Mouse (Mus musculus) hindbrain, postnatal 0 days (tissue): ENCODE results near the gene Slc25a5. TPM values are rescaled to one million over a fixed set of nuclear protein-coding genes. Genes with fewer than 3 reads are reported as not detected.

Experiments used
- ATAC-seq: fragments of 200-750 bp; cut with Nextera tagmentation; 2 replicates; pipeline ENCODE4 v1.8.0; 2017; ENCODE audit warnings: mild to moderate bottlenecking, moderate TSS enrichment, moderate library complexity
- DNase-seq: peaks from one replicate; pipeline ENCODE4 v3.0.0-alpha.2; 2015; ENCODE audit warnings: low spot score
- H3K27ac ChIP-seq: fragments of 300-500 bp; sonication (generic); 2 replicates; pipeline ENCODE4 v1.5.1; 2014; ENCODE audit warnings: mild to moderate bottlenecking
- H3K27me3 ChIP-seq: fragments of 300-500 bp; sonication (generic); 2 replicates; pipeline ENCODE4 v1.6.1; 2014; ENCODE audit warnings: low read length, mixed read lengths; ENCODE audit not compliant: insufficient read depth
- H3K36me3 ChIP-seq: fragments of 300-500 bp; sonication (generic); 2 replicates; pipeline ENCODE4 v1.6.1; 2014; ENCODE audit warnings: low read length, mixed read lengths; ENCODE audit not compliant: insufficient read depth
- H3K4me1 ChIP-seq: fragments of 300-500 bp; sonication (generic); 2 replicates; pipeline ENCODE4 v1.6.1; 2014; ENCODE audit warnings: antibody characterized with exemption, low read length, mixed read lengths; ENCODE audit not compliant: insufficient read depth
- H3K4me2 ChIP-seq: fragments of 300-500 bp; sonication (generic); 2 replicates; pipeline ENCODE4 v1.6.1; 2014; ENCODE audit warnings: low read depth, mild to moderate bottlenecking, low read length, moderate library complexity, mixed read lengths
- H3K4me3 ChIP-seq: fragments of 300-500 bp; sonication (generic); 2 replicates; pipeline ENCODE4 v1.5.1; 2014; ENCODE audit warnings: low read length
- H3K9ac ChIP-seq: fragments of 300-500 bp; sonication (generic); replicated peaks from 2 replicates; pipeline ENCODE4 v1.6.1; 2014; ENCODE audit warnings: mild to moderate bottlenecking, low read length, moderate library complexity, mixed read lengths
- H3K9me3 ChIP-seq: fragments of 300-500 bp; sonication (generic); 2 replicates; pipeline ENCODE4 v1.6.1; 2016; ENCODE audit warnings: low read length, mixed read lengths
- CTCF ChIP-seq: IDR thresholded peaks from 2 replicates; pipeline ENCODE4 v1.5.1; 2016; ENCODE audit warnings: antibody characterized with exemption, control low read depth, low read depth
- WGBS: fragments of 180-500 bp; shearing (Covaris S2); extraction: QIAGEN DNeasy Blood & Tissue Kit; methylation state at CpG from one replicate; pipeline ENCODE4 v1.1.7; 2014; 5-methylcytosine and 5-hydroxymethylcytosine counted together
- polyA plus RNA-seq: library from polyadenylated mRNA; unstranded; fragments of >200 nt; fragmentation: Nextera tagmentation; extraction: Ambion mirVana; gene quantifications from 2 replicates; pipeline ENCODE4 v1.2.1, GENCODE M21; 2015
- total RNA-seq: library from RNA; depleted of rRNA; stranded (reverse); fragments of >200 nt; gene quantifications from 2 replicates; pipeline ENCODE4 v1.2.3, GENCODE M21; 2014

The Slc25a5 gene
- total and polyA plus RNA-seq, 2 experiments from 2014 or later = 546 to 693 TPM

GRCm38 (mm10) chrX:36799131-36799879 is 3.9 kb downstream of the Slc25a5 start:
- Histone ChIP-seq H3K36me3 (no peaks in the 10 kb centered on the region), H3K27me3 (no peaks in the 10 kb centered on the region), H3K27ac (no peak overlapping the region), H3K9ac (no peak overlapping the region), H3K4me1 (no peaks in the 10 kb centered on the region), H3K4me3 (no peak overlapping the region), H3K4me2 (no peak overlapping the region), H3K9me3 (no peaks in the 10 kb centered on the region)
- DNase-seq (no peak), ATAC-seq (no peak)
- WGBS = 42% methylated on average over 6 of the region's 6 CpGs
- no peak for TF ChIP-seq CTCF

- no peak for TF ChIP-seq CTCF
- no peaks in the 10 kb centered on the region for H3K36me3 ChIP-seq
- DNase-seq = no peak
- no peak overlapping the region for H3K4me3 ChIP-seq
- 79% methylated on average over 5 of the region's 5 CpGs for WGBS
- ATAC-seq = no peak
- no peaks in the 10 kb centered on the region for H3K4me1 ChIP-seq
- no peak overlapping the region for H3K9ac ChIP-seq
- no peaks in the 10 kb centered on the region for H3K27me3 ChIP-seq
- H3K4me2 ChIP-seq = no peak overlapping the region
- H3K9me3 ChIP-seq = no peaks in the 10 kb centered on the region
- no peak overlapping the region for H3K27ac ChIP-seq
These were observed 7.7 kb downstream of the Slc25a5 start for GRCm38 (mm10) chrX:36803189-36803588.

GRCm38 (mm10) chrX:36804196-36804595 is 8.7 kb downstream of the Slc25a5 start:
- no peak overlapping the region for H3K4me2 ChIP-seq
- TF ChIP-seq CTCF = no peak
- H3K4me1 ChIP-seq = no peaks in the 10 kb centered on the region
- WGBS = 67% methylated on average over 5 of the region's 5 CpGs
- no peak overlapping the region for H3K4me3 ChIP-seq
- no peak overlapping the region for H3K27ac ChIP-seq
- H3K9me3 ChIP-seq = no peaks in the 10 kb centered on the region
- no peaks in the 10 kb centered on the region for H3K27me3 ChIP-seq
- DNase-seq = no peak
- H3K36me3 ChIP-seq = no peaks in the 10 kb centered on the region
- no peak for ATAC-seq
- H3K9ac ChIP-seq = no peak overlapping the region

GRCm38 (mm10) chrX:36805466-36806235 is 10.2 kb downstream of the Slc25a5 start:
- no peak for TF ChIP-seq CTCF
- WGBS = 49% methylated on average over 5 of the region's 5 CpGs
- no peak overlapping the region for H3K4me3 ChIP-seq
- ATAC-seq (no peak), DNase-seq (no peak)
- no peak overlapping the region for H3K27ac ChIP-seq
- no peaks in the 10 kb centered on the region for H3K27me3 ChIP-seq
- H3K9ac ChIP-seq = no peak overlapping the region
- H3K4me2 ChIP-seq = no peak overlapping the region
- H3K4me1 ChIP-seq = no peaks in the 10 kb centered on the region
- H3K9me3 ChIP-seq = no peaks in the 10 kb centered on the region
- H3K36me3 ChIP-seq = no peaks in the 10 kb centered on the region

GRCm38 (mm10) chrX:36807360-36808317 is 12.2 kb downstream of the Slc25a5 start:
- Histone ChIP-seq H3K9ac (0 out of 2 replicates have a peak overlapping the region, but pooled peaks have one; percentile 37), H3K4me3 (peak overlapping the region; percentile 34), H3K4me1 (no peaks in the 10 kb centered on the region), H3K36me3 (no peaks in the 10 kb centered on the region), H3K9me3 (no peaks in the 10 kb centered on the region), H3K27ac (peak overlapping the region; percentile 72), H3K27me3 (no peaks in the 10 kb centered on the region), H3K4me2 (peak overlapping the region; percentile 55)
- peak; percentile 95 for ATAC-seq
- DNase-seq = peak; percentile 88
- 25% methylated on average over 45 of the region's 45 CpGs for WGBS
- TF ChIP-seq CTCF = peak; percentile 75

GRCm38 (mm10) chrX:36808318-36808683 is 12.8 kb downstream of the Slc25a5 start:
- no peak overlapping the region for H3K4me3 ChIP-seq
- H3K27me3 ChIP-seq = no peaks in the 10 kb centered on the region
- DNase-seq = no peak
- H3K36me3 ChIP-seq = no peaks in the 10 kb centered on the region
- peak overlapping the region; percentile 55 for H3K4me2 ChIP-seq
- no peak for TF ChIP-seq CTCF
- no peak overlapping the region for H3K9ac ChIP-seq
- 70% methylated on average over 6 of the region's 6 CpGs for WGBS
- no peaks in the 10 kb centered on the region for H3K4me1 ChIP-seq
- peak overlapping the region; percentile 72; the same call in 1 of the 2 replicates for H3K27ac ChIP-seq
- H3K9me3 ChIP-seq = no peaks in the 10 kb centered on the region
- ATAC-seq = peak; percentile 34
